Mouse (Mus musculus) right cerebral cortex, postnatal 36 days (tissue): ENCODE results near the gene Xrcc1.
"Not testable (repeated sequence)": the region's sequence is repeated elsewhere in the genome, so short reads cannot be mapped to it uniquely, and the experiment has no call there.

Experiments used
- DNase-seq, 2 experiments: peaks; one replicate each; pipeline ENCODE4 v3.0.0; 2022; ENCODE audit warnings: low spot score in 2 of 2, mixed read lengths in 1 of 2

The Xrcc1 gene

DNA sequence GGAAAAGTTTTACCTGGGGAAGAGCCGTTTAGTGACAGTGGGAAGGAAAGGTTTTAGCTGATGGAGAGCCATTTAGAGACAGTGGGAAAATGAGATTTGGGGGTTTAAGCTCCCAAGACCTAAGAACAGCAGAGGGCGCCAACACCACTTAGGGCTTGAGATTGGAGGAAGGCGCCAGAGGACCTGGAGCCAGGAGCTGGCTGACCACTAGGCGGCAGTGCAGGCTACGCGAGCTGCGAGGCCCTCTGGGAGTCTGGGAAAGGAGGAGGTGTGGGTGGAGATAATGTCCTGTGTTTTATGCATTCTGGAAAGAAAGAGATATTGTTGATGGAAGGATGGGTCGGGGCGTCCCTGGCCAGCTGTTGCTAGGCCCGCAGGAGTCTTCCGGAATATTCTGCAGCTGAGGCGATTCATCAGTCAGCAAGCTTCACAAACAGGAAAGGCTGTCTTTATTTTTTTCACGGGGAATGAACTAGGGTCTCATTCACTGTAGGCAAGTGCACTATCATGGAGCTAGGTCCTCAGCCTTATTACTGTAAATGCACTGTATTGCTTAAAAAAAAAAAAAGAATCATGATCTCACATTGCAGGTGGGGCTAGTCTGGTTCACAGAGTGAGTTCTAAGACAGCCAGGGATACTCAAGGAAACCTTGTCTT is 55.0 kb downstream of the Xrcc1 start:
- peak; percentile 92 to 93 for DNase-seq

DNA sequence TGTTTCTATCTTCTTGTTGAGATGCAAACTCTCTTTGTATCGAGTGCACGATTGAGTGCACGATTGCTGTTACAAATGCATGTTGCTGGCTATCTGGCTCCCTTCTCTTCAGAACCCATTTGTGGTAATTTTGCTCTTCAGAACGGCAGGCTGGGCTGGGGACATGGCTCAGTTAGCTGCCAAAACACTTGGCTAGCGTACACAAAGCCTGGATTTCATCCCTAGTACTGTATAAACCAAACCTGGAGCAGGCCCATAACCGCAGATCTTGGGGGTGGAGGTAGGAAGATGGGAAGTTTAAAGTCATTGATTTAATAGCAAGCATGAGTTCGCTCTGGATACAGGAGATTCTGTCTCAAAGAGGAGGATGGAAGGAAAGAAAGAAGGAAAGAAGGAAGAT is 59.5 kb downstream of the Xrcc1 start:
- DNase-seq = no peak

- DNase-seq = no peak
Measured at GRCm38 (mm10) chr7:24606046-24606445, 60.0 kb downstream of the Xrcc1 start.

DNA sequence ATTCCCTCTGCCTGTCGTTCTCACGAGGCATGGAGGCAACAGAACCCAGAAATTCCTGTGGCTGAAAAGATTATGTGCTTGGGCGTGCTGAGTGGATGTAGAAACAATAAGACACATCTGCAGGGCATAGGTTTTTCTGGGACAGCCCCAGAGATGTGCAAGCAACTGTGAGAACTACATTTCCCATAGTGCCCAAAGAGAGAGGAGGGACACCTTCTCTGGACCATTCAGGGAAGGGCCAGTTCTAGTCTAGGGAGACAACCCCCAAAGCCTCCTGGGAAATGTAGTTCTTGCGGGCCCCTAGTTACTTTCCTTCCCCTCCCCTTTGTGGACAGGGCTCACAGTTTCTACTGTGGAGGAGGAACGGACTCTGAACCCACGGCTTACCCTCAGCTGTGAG is 61.9 kb downstream of the Xrcc1 start:
- DNase-seq = no peak

DNA sequence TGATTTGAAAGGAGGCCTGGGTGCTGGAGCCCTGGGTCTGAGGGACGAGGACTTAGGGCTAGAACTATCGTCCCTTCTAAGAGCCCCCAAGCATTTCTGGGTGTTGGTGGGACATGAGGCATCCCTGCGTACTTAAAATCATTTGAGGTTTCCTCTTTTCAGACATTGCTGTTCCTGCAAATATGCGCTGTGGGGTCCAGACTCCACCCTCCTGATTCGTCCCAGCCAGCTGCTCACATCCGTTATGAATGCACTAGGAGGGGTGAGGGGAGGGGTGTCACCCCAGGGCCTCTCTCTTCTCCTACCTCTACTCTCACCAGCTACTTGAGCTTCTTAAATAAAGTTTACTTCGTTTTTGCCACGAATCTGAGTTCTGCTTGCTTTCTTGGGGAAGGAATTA is 62.5 kb downstream of the Xrcc1 start:
- no peak for DNase-seq

- no peak for DNase-seq
Measured at GRCm38 (mm10) chr7:24610144-24610878, 64.2 kb downstream of the Xrcc1 start, which contains the start of gene Phldb3. Phldb3 (plus strand) TSS chr7:24610763.

DNA sequence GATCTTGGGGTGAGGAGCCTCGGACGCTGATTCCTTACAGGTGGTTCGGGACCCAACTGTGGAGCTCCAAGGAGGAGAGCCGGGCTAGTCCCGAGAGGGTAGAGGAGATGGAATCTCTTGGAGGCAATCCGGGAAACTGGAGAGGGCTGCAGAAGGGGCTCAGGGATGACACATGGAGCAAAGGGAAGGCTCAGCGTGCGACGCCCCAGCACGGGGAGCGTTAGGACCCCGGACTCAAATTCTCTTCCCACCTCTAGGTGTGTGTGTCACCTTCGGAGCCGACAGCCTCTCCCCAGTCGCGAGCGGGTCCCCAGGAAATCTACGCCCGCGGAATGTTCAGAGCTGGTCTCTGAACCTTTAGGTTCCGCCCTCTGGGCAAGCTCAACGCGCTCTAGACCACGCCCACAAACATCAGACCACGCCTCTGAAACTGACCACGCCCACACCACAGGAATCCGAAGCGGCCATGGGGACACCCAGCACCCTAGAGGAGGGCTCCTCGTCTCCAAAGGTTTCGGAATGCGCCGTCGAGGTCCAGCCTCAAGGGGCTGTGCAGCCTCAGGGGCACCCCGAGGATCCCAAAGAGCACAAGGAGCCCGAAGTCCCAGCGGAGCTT is 64.9 kb downstream of the Xrcc1 start:
- no peak for DNase-seq

DNA sequence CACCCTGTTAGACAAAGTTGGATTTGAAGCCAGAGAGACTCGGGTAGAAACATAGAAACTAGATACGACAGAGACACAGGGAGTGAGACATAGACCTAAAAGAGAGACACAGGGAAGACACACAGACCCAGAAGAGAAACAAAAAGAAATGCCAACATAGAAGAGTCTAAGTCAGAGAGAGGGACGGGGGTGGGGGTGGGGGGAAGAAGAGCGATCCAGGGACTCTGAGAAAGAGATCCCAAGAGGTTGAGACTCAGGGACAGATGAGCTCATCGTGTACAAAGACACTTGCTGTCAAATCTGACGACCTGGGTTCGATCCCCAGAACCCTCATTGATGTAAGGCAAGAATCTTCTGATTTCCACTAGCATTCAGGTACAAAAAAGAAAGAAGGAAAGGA is 65.6 kb downstream of the Xrcc1 start:
- DNase-seq = no peak

DNA sequence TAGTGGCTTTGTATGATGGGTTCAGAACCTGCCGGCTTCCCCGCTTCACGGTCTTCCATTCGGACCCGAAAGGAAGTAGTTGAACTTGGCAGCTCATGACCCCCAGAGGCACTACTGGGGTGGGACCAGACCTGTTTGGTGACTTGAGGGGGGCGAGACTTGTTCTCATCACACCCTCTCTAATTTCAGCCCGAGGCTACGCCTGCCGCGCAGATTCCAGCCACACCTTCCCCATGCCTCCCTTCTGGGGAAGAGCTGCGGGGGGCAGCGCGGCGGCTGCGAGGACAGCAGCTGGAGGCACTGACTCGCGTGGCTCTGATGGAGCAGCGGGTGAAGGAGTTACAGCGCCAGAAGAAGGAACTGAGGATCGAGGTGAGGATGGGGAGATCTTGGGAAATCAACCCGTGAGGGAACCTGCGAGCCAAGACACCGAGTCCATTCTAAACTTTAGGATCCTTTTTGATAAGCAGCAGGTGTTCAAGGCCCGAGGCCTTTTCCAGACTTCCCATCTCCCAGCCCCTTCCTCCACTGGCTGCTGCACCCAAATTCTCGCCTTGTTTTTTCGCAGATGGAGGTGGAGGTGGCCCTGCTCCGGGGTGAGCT is 66.3 kb downstream of the Xrcc1 start:
- DNase-seq = no peak

DNA sequence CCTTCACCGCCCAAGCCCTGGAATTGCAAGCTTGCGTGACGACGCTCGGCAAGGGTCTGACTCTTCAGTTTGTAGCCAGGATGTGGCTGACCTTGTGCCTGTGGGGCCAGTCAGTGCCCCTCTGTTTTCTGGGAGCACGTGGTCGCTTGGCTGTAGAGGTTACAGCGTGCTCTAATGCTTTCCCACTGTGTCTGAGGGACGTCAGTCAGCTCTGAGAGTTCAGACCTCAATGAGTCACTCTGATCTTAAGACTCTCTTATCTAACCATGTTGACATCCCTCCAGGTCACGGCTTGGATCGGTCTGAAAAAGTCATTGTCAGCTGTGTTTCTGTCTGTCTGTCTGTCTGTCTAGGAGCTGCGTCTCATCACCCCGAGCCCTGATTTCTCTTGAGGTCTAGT is 68.7 kb downstream of the Xrcc1 start:
- no peak for DNase-seq

- no peak for DNase-seq
Measured at GRCm38 (mm10) chr7:24617763-24618162, 71.7 kb downstream of the Xrcc1 start.

GRCm38 (mm10) chr7:24618374-24618773 is 72.3 kb downstream of the Xrcc1 start:
- not testable (repeated sequence) for DNase-seq

DNA sequence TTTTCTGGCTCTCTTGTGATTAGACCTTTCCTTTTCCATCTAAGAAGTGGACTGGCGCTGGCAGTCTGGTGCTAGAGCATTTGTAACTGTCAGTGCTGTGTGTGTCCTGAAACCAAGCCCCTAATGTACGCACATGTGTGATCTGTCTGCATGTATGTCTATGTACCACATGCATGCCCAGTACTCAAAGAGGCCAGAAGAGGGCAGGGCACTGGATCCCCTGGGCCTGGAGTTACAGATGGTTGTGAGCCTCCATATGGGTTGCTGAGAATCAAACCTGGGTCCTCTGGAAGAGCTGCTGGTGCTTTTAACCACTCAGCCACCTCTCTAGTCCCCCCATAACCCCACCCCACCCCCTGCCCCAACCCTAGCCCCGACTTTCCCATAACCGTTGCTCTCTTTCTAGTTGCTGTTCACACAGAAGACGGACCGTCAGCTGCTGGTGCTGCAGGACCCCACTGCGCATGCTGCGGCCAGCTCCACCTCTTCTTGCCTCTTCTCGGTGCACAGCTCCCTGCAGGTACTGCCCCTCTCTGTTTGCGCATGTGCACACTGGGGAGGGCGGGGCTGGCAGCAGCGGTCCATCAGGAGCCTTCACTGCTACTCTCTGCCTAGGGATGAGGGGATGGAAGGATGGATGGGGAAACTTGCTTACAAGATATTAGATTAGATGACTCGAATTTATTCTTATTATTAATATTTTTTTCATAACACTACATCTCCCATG is 73.7 kb downstream of the Xrcc1 start:
- no peak for DNase-seq

DNA sequence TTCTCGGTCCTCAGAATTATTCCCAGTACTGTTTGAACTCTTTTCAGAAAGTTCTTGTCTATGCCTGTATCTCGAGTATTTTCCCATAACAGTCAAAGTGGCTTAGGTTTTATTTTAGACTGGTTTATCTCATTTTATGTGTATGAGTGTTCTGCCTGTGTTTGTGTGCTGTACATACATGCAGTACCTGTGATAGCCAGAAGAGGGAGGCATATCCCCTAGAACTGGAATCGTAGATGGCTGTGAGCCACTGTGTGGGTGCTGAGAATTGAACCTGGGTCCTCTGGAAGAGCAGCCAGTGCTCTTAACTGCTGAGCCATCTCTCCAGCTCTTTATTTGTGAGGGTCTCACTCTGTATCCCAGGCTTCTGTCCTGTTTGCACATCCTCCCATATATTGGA is 75.1 kb downstream of the Xrcc1 start:
- DNase-seq = no peak

DNA sequence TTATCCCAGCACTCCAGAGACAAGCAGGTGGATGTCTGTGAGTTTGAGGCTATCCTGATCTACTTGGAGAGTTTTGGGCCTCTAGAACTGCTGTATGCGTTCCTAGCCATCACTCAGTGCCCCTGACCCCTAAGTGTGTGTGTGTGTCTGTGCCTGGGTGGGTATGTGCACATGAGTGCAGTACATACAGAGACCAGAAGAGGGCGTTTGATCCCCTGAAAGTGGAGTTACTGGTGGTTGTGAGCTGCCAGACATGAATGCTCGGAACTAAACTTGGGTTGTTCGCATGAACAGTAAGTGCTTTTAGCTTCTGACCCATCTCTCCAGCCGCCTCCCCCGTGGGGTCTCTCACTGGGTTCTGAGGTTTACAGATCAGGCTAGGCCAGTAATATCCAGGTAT is 76.9 kb downstream of the Xrcc1 start:
- no peak for DNase-seq
